Mouse (Mus musculus) heart, adult 2 months (tissue): ENCODE results near the gene Pdcd4.
A peak's percentile ranks its signal among the peaks of the same experiment; 100 is the strongest.

Source experiments
- CTCF ChIP-seq: fragments of 200-600 bp; IDR thresholded peaks from 2 replicates; pipeline ENCODE4 v1.8.1; 2022; ENCODE audit warnings: antibody characterized with exemption, mild to moderate bottlenecking, moderate library complexity
- EP300 ChIP-seq: fragments of 200-500 bp; IDR thresholded peaks from 2 replicates; pipeline ENCODE4 v1.6.1; 2011; ENCODE audit warnings: low read depth, low read length, control low read depth; ENCODE audit not compliant: insufficient read depth
- POLR2A ChIP-seq: fragments of 200-500 bp; IDR thresholded peaks from 2 replicates; pipeline ENCODE4 v1.6.1; 2011; ENCODE audit warnings: mild to moderate bottlenecking, low read depth, low read length, control low read depth; ENCODE audit not compliant: insufficient read depth

DNA sequence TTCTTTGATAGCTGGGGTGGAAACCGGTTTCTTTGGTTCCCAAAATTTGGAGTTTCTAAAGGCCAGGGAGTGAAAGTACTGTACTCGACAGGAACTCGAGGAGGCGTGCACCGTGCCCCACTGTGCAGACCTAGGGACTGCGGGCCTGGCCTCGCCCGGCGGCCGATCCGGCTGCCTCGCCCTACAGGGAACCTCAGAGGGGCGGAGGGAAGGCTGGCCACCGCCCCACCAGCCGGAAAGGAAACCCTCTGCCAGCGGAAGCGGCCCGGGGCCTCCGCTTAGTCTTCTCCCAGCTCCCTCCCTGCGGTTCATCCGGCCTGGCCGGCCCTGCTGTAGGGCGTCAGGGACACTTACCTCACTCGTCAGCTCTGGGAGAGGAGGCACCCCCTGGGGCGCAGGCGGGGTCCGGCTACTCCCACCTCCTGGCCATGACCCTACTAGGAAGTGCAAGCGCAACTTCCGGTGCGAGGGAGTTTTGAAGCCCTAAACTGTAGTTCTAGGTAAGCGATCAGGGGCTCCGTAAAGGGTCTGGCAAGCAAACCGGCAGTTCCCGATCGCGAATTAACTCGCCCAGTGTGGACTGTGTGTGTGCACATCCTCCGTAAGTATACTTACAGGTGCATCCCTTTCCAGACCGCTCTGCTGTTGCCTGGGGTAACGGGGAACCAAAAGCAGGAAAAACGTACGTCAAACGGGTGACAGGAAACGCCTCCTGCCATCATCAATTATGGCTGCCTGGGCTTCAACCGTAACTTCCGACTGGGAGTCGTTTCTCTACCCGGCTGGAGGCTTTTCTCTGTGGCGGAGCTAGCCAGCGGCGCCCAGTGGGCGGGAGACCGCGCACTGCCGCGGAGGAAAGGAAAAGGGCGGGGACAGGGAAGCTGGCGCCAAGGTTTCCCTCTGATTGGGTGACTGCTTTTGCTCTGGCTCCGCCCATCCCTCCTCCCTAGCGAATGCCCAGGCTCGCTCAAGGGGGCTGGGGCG lies 52.1 kb downstream of the Pdcd4 start, which contains the start of the genes Shoc2 and Bbip1:
- TF ChIP-seq CTCF (peak; percentile 42), EP300 (peak; percentile 60; the same call in 1 of the 2 replicates), POLR2A (peak; percentile 88)
